Mouse (Mus musculus): ENCODE results near the gene Olfr535.
"Not testable (repeated sequence)": the region's sequence is repeated elsewhere in the genome, so short reads cannot be mapped to it uniquely, and the experiment has no call there.

Gene Olfr535

DNA sequence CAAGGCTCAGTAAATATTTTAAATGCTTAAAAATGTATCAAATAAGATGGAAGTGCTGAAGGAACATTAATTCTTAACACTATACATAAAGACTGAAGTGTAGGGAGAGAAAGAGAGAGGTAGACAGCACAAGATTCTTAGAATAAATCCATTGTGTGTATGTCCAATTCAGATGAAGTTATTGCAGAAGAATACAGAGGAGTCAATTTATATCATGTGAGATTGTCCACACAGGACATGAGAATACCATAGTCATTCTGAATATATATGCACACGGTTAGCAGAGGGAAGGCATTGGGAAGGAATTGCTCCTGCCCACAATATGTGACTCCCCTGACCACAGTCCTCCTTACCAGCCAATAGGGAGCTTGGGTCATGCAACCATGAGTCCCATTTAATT, at the start of gene Olfr535:
Olfr535 (plus strand) TSS at position 301 of the 400 bp plus-strand sequence.
- no peak for DNase-seq

GRCm38 (mm10) chr7:140443141-140443540, 40.9 kb upstream of the Olfr535 start:
- DNase-seq = no peak

DNA sequence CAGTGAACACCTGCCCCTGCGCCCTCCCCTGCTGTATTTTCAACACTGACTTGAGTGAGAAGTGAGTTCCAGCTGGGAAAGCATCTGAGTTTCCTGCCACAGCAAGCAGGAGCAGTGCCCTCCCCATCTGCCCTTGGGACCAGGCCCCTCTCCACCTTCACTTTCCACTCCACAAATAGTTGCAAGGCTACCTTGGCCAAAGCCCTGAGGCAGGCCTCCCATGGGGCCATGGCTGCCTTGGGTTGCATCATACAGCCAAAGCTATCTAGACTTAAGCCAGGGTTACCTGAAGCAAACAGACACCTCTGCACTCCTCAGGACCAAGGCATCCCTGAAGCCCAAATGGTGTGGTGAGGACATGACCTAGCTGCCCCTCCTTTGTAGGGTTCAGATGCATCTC, 20.9 kb upstream of the Olfr535 start, which contains the start of gene Olfr533:
Olfr533 (plus strand) TSS at position 301 of the 400 bp plus-strand sequence.
- DNase-seq = not testable (repeated sequence)

GRCm38 (mm10) chr7:140477886-140478285, 6.1 kb upstream of the Olfr535 start:
- DNase-seq = no peak

DNA sequence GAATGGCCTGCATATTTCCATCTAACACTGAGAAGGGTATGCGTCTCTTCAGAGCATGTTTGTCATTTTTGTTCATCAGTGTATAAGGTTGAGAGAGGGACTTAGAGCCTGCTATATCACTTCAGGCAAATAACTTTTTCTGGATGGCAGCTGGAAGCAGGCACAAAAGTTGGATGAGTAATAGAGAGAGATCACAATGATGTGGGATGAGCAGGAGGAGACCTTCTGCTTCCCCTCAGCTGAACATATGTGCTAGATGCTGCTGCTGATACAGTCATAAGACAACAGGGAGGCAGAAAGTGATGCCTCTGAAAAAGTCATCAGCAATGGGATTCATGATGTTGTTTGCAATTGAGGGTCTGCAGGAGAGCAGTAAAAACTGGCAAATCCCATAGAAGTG, 5.3 kb upstream of the Olfr535 start:
- no peak for DNase-seq

GRCm38 (mm10) chr7:140488981-140489380, 5.0 kb downstream of the Olfr535 start:
- no peak for DNase-seq

- no peak for DNase-seq
Measured at GRCm38 (mm10) chr7:140494231-140494630, 10.2 kb downstream of the Olfr535 start.

GRCm38 (mm10) chr7:140494702-140495101, 10.7 kb downstream of the Olfr535 start:
- no peak for DNase-seq

GRCm38 (mm10) chr7:140507346-140508021, 23.5 kb downstream of the Olfr535 start, which contains the start of gene Olfr536:
TSS of gene Olfr536 (minus strand) at chr7:140507396.
- not testable (repeated sequence) for DNase-seq

GRCm38 (mm10) chr7:140539746-140540145, 55.7 kb downstream of the Olfr535 start:
- DNase-seq = no peak

Measured in kidney, adult 11 months (tissue).